Mouse (Mus musculus): ENCODE measurements around the gene Prkcd. TPM values are rescaled to one million over a fixed set of nuclear protein-coding genes. Genes with fewer than 3 reads are reported as not detected.
A peak's percentile ranks its signal among the peaks of the same experiment; 100 is the strongest.

Prkcd gene
- total and polyA plus RNA-seq, 2 experiments from 2014 or later = 19.6 to 26.8 TPM

- no peak for ATAC-seq
Observed at GRCm38 (mm10) chr14:30666061-30666460, 40.1 kb upstream of the Prkcd start.

GRCm38 (mm10) chr14:30655531-30655930, 29.5 kb upstream of the Prkcd start:
- DNase-seq (ENCODE audit: low spot score) (no peak), ATAC-seq (no peak)
- no peak for TF ChIP-seq CTCF (IDR thresholded peaks at IDR 0.05; ENCODE audit: low read depth)
- no peak overlapping the region for H3K4me3 ChIP-seq (ENCODE audit: low read length)
- 0 out of 2 replicates have a peak, but pooled peaks cover 4% of the 10 kb centered on the region for H3K4me1 ChIP-seq (ENCODE audit: insufficient read depth, low read length)
- H3K9me3 ChIP-seq (ENCODE audit: low read length) = no peaks in the 10 kb centered on the region
- no peak overlapping the region for H3K27ac ChIP-seq
- no peak overlapping the region for H3K4me2 ChIP-seq (ENCODE audit: low read depth, low read length)
- H3K9ac ChIP-seq (replicated peaks; ENCODE audit: low read length) = no peak overlapping the region
- WGBS = 88% methylated on average over 1 of the region's 1 CpGs
- H3K27me3 ChIP-seq (ENCODE audit: insufficient read depth, low read length) = no peaks in the 10 kb centered on the region
- H3K36me3 ChIP-seq (ENCODE audit: insufficient read depth, low read length) = no peaks in the 10 kb centered on the region

More at GRCm38 (mm10) chr14:30666061-30666460, 40.1 kb upstream of the Prkcd start:
- H3K9me3 ChIP-seq (ENCODE audit: low read length) = no peaks in the 10 kb centered on the region
- DNase-seq (ENCODE audit: low spot score) = no peak
- no peaks in the 10 kb centered on the region for H3K27me3 ChIP-seq (ENCODE audit: insufficient read depth, low read length)
- no peak for TF ChIP-seq CTCF (IDR thresholded peaks at IDR 0.05; ENCODE audit: low read depth)
- H3K4me1 ChIP-seq (ENCODE audit: insufficient read depth, low read length) = no peaks in the 10 kb centered on the region
- peaks cover 42% of the 10 kb centered on the region for H3K36me3 ChIP-seq (ENCODE audit: insufficient read depth, low read length)
- H3K9ac ChIP-seq (replicated peaks; ENCODE audit: low read length) = no peak overlapping the region
- no peak overlapping the region for H3K27ac ChIP-seq
- H3K4me3 ChIP-seq (ENCODE audit: low read length) = no peak overlapping the region
- WGBS = 74% methylated on average over 3 of the region's 3 CpGs
- H3K4me2 ChIP-seq (ENCODE audit: low read depth, low read length) = no peak overlapping the region

- Histone ChIP-seq H3K9me3 (ENCODE audit: low read length) (no peaks in the 10 kb centered on the region), H3K27me3 (ENCODE audit: insufficient read depth, low read length) (no peaks in the 10 kb centered on the region), H3K27ac (peak overlapping the region; percentile 94), H3K9ac (replicated peaks; ENCODE audit: low read length) (peak overlapping the region; percentile 96), H3K4me1 (ENCODE audit: insufficient read depth, low read length) (peaks cover 4% of the 10 kb centered on the region; the same call in 1 of the 2 replicates), H3K36me3 (ENCODE audit: insufficient read depth, low read length) (no peaks in the 10 kb centered on the region), H3K4me3 (ENCODE audit: low read length) (peak overlapping the region; percentile 98), H3K4me2 (ENCODE audit: low read depth, low read length) (peak overlapping the region; percentile 75)
- no peak; the same call in 1 of the 2 replicates for TF ChIP-seq CTCF (IDR thresholded peaks at IDR 0.05; ENCODE audit: low read depth)
- 41% methylated on average over 4 of the region's 4 CpGs for WGBS
- DNase-seq (ENCODE audit: low spot score) (no peak), ATAC-seq (no peak)
Observed at GRCm38 (mm10) chr14:30654691-30655228, 28.8 kb upstream of the Prkcd start.

- H3K9ac ChIP-seq (replicated peaks; ENCODE audit: low read length) = peak within 1 kb of the TSS; percentile 96
- no peaks in the 10 kb centered on the region for H3K27me3 ChIP-seq (ENCODE audit: insufficient read depth, low read length)
- ATAC-seq (peak; percentile 95), DNase-seq (ENCODE audit: low spot score) (peak; percentile 98)
- H3K9me3 ChIP-seq (ENCODE audit: low read length) = no peaks in the 10 kb centered on the region
- peak within 1 kb of the TSS; percentile 75 for H3K4me2 ChIP-seq (ENCODE audit: low read depth, low read length)
- peak within 1 kb of the TSS; percentile 98 for H3K4me3 ChIP-seq (ENCODE audit: low read length)
- peak; percentile 18; the same call in 1 of the 2 replicates for TF ChIP-seq CTCF (IDR thresholded peaks at IDR 0.05; ENCODE audit: low read depth)
- peaks cover 4% of the 10 kb centered on the region; the same call in 1 of the 2 replicates for H3K4me1 ChIP-seq (ENCODE audit: insufficient read depth, low read length)
- no peaks in the 10 kb centered on the region for H3K36me3 ChIP-seq (ENCODE audit: insufficient read depth, low read length)
- WGBS = 2% methylated on average over 38 of the region's 38 CpGs
- H3K27ac ChIP-seq = peak within 1 kb of the TSS; percentile 94
Observed at GRCm38 (mm10) chr14:30653943-30654659, 28.1 kb upstream of the Prkcd start, which contains the start of gene Rft1. TSS of gene Rft1 (plus strand) at chr14:30654360.

DNA sequence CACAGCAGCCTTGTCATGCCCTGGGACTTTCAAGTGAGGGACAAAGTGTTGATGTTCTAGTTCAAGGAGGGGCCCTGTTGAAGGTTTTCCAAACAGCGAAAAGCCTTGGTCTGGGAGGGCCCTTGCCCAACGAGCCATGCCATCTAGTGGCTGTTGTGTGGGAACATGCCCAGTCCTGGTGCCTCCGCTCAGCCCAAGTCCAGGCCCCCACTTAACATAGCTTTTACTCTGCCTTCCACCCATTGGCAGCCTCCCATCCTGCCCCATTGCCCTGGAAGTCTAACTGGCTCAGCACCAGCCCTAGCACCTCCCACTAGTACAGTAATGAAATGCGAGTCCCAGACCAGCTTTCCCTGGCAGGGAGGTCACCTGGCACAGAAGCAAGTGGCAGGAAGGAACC, 25.0 kb upstream of the Prkcd start:
- Histone ChIP-seq H3K27me3 (ENCODE audit: insufficient read depth, low read length) (no peaks in the 10 kb centered on the region), H3K4me1 (ENCODE audit: insufficient read depth, low read length) (peaks cover 4% of the 10 kb centered on the region; the same call in 1 of the 2 replicates), H3K4me3 (ENCODE audit: low read length) (no peak overlapping the region), H3K9ac (replicated peaks; ENCODE audit: low read length) (no peak overlapping the region), H3K9me3 (ENCODE audit: low read length) (no peaks in the 10 kb centered on the region), H3K36me3 (ENCODE audit: insufficient read depth, low read length) (no peaks in the 10 kb centered on the region), H3K4me2 (ENCODE audit: low read depth, low read length) (no peak overlapping the region), H3K27ac (0 out of 2 replicates have a peak overlapping the region, but pooled peaks have one; percentile 48)
- whole genome bisulfite sequencing = 17% methylated on average over 4 of the region's 4 CpGs
- DNase-seq (ENCODE audit: low spot score) = peak; percentile 78
- TF ChIP-seq CTCF (IDR thresholded peaks at IDR 0.05; ENCODE audit: low read depth) = peak; percentile 69
- peak; percentile 87 for ATAC-seq

DNA sequence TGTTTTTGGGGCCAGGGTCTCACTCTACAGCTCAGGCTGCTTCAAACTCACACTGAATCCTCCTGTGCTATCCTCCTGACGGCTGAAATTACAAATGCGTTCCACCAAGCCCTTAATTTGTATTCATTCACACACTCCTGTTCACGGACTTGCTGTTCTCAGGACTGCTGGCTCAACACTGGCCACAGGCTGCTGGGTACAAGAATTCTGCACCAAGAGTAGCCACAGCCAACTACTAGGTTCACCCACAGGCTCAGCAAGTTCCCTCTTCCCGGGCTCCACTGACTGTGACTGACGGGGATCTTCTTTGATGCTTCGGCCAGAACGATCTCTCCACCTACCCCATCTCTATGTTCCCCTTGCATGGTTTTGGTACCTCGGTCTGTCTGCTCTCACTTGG, 23.7 kb upstream of the Prkcd start:
- ATAC-seq = no peak
- 68% methylated on average over 8 of the region's 8 CpGs for WGBS

More for the DNA sequence above, 23.7 kb upstream of the Prkcd start:
- no peak for TF ChIP-seq CTCF (IDR thresholded peaks at IDR 0.05; ENCODE audit: low read depth)
- H3K27me3 ChIP-seq (ENCODE audit: insufficient read depth, low read length) = no peaks in the 10 kb centered on the region
- no peak overlapping the region for H3K9ac ChIP-seq (replicated peaks; ENCODE audit: low read length)
- H3K27ac ChIP-seq = peak overlapping the region; percentile 48; the same call in 1 of the 2 replicates
- DNase-seq (ENCODE audit: low spot score) = peak; percentile 12
- no peaks in the 10 kb centered on the region for H3K36me3 ChIP-seq (ENCODE audit: insufficient read depth, low read length)
- H3K9me3 ChIP-seq (ENCODE audit: low read length) = no peaks in the 10 kb centered on the region
- H3K4me3 ChIP-seq (ENCODE audit: low read length) = no peak overlapping the region
- H3K4me1 ChIP-seq (ENCODE audit: insufficient read depth, low read length) = peaks cover under 1% of the 10 kb centered on the region; the same call in 1 of the 2 replicates
- H3K4me2 ChIP-seq (ENCODE audit: low read depth, low read length) = no peak overlapping the region
